Mouse (Mus musculus) naive thymus-derived CD4-positive, alpha-beta T cell, adult 2 months (primary cell): ENCODE results near the gene Fads1.

Source experiments
- DNase-seq: peaks from one replicate; pipeline ENCODE4 v3.0.0-alpha.2; 2011; ENCODE audit warnings: low read depth

Fads1 gene

GRCm38 (mm10) chr19:10176941-10177372, 5.7 kb upstream of the Fads1 start:
- DNase-seq, result no peak

- no peak for DNase-seq
Observed at GRCm38 (mm10) chr19:10181225-10181624, 1.5 kb upstream of the Fads1 start.

- no peak for DNase-seq
Observed at GRCm38 (mm10) chr19:10182142-10182541, 546 bp upstream of the Fads1 start.

GRCm38 (mm10) chr19:10183299-10183983, 753 bp downstream of the Fads1 start:
- no peak for DNase-seq

- DNase-seq, result no peak
Observed at GRCm38 (mm10) chr19:10184096-10184495, 1.4 kb downstream of the Fads1 start.

GRCm38 (mm10) chr19:10185876-10186275, 3.2 kb downstream of the Fads1 start:
- DNase-seq, result no peak

GRCm38 (mm10) chr19:10186569-10186968, 3.9 kb downstream of the Fads1 start:
- no peak for DNase-seq

- no peak for DNase-seq
Observed at GRCm38 (mm10) chr19:10188281-10188811, 5.7 kb downstream of the Fads1 start.

GRCm38 (mm10) chr19:10189022-10189421, 6.3 kb downstream of the Fads1 start:
- DNase-seq, result no peak

GRCm38 (mm10) chr19:10189940-10190339, 7.3 kb downstream of the Fads1 start:
- DNase-seq, result no peak

- DNase-seq, result peak; percentile 72
Observed at GRCm38 (mm10) chr19:10190796-10191195, 8.1 kb downstream of the Fads1 start.

- peak; percentile 17 for DNase-seq
Observed at GRCm38 (mm10) chr19:10191326-10191725, 8.6 kb downstream of the Fads1 start.

- no peak for DNase-seq
Observed at GRCm38 (mm10) chr19:10194337-10194736, 11.6 kb downstream of the Fads1 start.

- DNase-seq, result no peak
Observed at GRCm38 (mm10) chr19:10195252-10195651, 12.6 kb downstream of the Fads1 start.

GRCm38 (mm10) chr19:10197130-10197529, 14.4 kb downstream of the Fads1 start:
- no peak for DNase-seq

GRCm38 (mm10) chr19:10198286-10198685, 15.6 kb downstream of the Fads1 start:
- DNase-seq, result no peak

GRCm38 (mm10) chr19:10198723-10199122, 16.0 kb downstream of the Fads1 start:
- peak; percentile 88 for DNase-seq

GRCm38 (mm10) chr19:10203146-10203847, 20.6 kb downstream of the Fads1 start:
- DNase-seq, result no peak

GRCm38 (mm10) chr19:10203848-10204615, 21.3 kb downstream of the Fads1 start, which contains the start of the genes Tmem258 and Fen1:
Tmem258 (plus strand) TSS chr19:10204014.
Fen1 (minus strand) TSS chr19:10204169.
- DNase-seq, result peak; percentile 96

- peak; percentile 74 for DNase-seq
Observed at GRCm38 (mm10) chr19:10204616-10205001, 21.9 kb downstream of the Fads1 start.

- DNase-seq, result no peak
Observed at GRCm38 (mm10) chr19:10205051-10205450, 22.4 kb downstream of the Fads1 start.

- DNase-seq, result no peak
Observed at GRCm38 (mm10) chr19:10208851-10209250, 26.2 kb downstream of the Fads1 start.
